Mouse (Mus musculus) right cerebral cortex, postnatal 14 days (tissue): ENCODE measurements around the gene Cars2.
"Not testable (repeated sequence)": the region's sequence is repeated elsewhere in the genome, so short reads cannot be mapped to it uniquely, and the experiment has no call there.

ENCODE experiments used
- DNase-seq: peaks from one replicate; pipeline ENCODE4 v3.0.0; 2022

Cars2 gene

DNA sequence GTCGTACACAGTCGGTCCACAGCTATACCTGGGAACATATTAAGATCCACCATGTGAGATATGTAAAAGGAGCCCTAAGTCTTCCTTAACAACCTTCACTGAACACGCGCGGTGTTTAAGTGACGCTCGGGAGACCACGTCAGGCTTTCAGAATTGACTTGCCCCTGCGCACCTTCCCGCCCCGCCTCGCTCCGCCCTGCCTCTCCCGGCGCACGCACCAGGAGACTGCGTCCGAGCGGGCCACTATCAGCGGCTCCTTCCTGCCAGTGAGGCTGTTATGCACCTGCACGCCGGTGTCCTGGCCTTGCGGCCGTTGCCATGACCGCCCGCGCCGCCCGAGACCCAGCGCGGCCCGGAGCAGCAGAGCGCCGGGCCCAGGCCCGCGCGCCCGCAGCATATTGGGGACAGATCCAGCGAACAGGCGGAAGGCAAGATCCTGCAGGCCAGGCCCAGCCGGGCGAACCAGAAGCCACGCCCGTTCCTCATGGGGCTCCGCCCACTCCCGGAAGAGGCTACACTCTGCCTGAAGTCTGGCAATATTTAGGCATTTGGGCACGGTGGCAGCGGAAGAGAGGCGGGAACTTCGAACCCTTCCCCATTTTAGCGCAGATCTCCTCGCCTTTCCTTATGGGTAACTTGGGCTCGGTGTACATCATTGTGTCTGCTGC lies at the start of gene Cars2:
Cars2 (minus strand) TSS at position 503 of the 668 bp plus-strand sequence.
- DNase-seq = peak; percentile 83

DNA sequence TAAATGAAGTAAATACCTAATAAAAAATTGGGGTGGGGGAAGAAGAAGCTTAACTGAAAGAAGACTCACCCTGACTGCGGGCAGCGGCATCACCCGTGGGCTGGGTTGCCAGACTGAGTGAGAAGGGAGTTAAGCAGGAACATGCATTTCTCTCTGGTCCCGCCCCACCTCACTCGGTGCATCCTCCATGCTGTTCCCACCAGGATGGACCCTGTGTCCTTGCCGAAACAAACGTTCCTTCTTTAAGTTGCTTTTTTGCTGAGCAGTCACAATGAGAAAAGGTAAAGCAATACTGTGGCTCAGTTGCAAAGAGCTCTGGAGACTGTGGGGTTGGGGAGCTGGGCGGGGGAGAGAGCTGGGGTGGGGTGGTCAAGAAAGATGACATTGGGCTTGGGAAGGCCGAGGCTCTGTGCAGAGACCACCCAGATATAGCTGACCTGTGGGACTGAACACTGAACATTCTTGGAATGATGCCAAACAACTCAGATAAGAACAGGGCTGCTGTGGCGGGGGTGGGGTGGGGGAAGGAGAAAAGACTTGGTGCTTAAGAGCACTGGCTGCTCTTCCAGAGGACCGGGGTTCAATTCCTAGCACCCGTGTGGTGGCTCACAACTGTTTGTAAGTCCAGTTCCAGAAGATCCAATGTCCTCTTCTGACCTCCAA lies 42.8 kb upstream of the Cars2 start:
- DNase-seq = no peak

DNA sequence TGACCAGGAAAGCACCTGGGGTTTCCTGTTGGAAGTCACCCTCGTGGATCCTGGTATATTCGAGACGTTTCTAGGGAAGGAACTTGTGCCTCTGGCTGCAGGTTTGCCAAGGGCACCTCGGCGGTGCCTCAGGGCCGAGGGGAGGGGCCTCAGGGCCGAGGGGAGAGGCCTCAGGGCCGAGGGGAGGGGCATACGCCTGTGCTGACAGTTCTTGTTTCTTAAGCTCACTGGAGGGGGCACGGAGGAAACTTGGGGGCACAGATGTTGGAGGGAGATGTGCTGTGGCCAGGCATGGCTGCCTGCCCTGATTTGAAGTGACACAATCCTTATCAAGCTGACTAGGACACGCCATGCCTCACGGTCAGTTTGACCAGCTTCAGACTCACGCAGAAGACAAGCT lies 41.7 kb upstream of the Cars2 start:
- DNase-seq = no peak

DNA sequence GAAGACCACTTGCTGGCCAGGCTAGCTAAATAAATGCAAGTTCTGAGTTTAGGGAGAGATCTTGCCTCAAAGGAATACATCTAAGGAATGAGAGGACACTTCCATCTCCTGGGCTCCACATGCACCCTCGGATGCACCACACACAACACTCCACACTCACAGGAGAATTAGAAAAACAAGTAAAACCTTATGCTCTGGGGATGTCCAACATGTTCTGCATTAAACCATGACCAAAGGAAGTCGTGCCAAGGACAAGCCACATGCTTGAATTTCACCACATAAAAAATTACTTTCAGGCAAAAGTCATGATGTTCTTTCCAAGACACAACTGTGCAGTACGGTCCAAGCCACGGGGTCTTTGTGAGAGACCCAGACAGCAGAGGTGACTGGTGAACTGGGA lies 41.3 kb upstream of the Cars2 start:
- no peak for DNase-seq

DNA sequence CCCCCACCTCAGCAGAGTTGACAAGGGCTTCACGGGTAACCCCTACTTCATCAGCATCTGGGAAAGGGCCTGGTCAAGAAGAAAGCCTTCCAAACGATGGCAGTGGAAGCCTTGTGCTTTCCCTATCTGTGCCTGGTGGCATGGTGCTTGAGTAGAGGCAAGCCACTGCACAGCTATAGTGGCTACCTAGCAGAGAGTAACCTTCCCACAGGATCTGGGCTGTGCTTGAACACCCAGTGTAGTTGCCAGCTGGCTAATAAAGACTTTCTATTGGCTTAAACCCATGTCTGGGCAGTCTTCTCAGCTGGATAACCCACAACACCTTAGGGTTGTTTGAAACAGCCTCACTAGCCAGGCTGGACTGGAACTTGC lies 35.8 kb upstream of the Cars2 start:
- DNase-seq = no peak

DNA sequence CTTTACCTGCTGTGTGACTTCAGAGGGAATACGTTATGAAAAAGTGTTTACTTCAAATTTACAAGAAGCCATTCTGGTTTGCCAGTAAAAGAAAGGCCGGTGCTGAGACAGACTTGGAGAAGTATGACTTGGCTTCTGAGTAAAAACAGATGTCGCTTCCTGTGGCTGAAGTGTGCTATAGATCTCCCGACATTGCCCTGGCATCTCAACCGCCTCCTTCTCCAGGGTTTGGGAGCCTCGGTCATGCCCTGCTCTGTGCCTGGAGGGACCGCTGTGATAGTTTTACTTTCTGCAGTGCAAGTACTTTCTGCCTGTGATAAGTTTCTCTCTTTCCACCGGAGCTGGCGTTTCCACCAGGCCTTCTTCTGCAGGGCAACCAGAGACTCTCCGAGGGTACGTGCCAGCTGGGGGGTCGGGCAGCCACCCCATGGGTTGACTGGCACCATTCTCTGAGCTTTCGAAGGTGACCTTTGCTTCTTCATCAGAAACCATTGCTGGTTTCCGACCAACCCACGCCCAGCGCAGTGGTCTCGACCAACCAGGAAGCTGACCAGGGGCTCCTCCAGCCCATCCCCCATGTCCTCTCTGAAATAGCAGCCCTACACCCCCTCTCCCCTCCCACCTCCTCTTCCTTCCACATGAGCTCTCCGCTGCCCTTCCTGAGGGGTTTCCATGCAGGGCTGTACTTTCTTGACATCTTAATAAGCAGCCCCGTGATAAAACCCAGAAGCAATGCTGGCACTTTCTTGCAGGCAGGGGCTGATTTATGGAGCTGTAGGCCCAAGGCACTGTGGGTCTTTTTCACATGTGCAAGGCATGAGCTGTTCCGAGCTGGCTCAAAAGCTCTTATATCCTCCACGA lies 35.2 kb upstream of the Cars2 start:
- DNase-seq = no peak

DNA sequence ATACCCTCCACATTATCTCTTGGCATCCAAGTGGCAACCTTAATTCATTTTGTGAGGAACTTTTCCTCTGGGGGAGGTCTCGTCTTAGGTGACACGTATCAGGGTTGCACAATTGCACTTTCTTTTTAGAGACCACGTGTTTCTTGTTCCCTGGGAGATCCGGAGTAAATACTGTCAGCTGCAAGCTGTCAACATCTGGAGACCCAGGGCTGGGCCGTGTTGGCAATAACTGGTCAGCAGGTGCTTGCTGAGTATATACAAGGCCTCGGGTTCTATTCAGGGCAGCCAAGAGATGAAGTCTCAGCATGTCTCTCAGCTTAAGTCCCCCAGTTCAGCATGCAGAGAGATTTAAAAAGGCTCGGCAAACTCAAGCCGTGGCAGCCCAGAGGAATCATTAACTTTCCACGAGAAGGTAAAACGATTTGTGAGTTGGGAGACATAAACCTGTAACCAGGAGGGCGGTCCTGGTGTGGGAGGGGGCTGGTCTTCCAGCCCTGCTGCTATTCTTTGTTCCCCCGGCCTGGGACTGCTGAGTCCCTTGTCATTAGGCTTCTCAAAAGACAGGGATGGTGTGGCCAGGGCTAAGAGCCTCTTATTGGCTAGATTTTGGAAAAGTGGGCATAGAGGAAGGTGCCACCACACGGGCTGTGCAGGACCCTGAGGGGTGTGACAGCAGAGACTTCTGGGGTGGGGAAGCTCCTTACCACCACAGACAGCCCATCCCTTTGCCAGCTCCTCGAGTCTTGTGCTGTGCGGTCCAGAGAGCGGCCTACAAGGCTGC lies 25.2 kb upstream of the Cars2 start:
- DNase-seq = no peak

DNA sequence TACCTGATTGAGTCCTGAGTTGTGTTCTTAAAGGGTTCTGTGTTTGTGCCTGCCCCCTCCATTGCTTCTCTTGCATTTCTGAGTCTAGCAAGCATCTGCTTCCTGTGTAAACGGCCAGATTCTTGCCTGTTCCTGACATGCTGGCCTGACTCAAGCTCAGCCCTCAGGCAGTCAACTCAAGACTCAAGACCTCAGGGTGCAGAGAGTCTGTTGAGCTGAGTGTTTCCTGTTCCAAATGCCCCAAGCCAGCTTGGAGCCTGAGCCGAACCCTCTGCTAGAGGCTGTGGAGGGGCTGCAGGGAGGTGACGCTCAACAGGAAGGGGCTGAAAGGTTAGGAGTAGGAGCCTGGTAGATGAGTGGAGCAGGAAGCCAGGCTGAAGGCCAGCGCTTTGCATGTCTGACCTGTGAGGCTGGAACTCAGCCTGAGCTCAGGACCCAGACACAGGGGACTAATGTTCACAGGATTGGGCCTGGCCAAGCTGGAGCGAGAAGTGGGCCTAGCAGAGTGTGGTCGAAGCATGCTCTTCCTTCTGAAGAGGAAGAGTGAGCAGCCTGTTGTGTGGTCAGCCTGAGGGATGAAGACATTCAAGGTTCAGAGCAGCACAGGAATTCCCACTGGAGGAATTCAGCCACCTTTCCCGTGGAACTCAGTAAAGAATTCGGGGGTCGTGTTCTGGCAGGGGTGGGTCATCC lies 24.5 kb upstream of the Cars2 start:
- DNase-seq = no peak

DNA sequence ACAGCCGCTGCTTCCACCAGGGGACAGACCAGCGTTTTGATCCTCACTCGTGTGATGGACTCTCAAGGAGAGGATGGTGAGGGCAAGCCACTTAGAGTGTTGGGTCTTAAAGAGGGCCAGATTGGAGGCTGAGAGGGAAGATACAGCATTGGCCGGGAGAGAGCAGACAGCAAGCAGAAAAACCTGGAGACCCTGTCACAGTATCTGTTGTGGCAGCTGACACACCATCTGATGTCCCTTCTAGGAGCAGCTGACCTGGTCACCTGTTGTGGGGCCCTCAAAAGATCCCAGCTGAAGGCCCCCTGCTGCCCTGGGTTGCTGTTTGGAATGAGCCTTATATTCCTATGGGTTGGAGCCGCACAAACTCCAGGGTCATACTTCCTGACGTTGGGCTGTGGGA lies 21.8 kb upstream of the Cars2 start:
- no peak for DNase-seq

DNA sequence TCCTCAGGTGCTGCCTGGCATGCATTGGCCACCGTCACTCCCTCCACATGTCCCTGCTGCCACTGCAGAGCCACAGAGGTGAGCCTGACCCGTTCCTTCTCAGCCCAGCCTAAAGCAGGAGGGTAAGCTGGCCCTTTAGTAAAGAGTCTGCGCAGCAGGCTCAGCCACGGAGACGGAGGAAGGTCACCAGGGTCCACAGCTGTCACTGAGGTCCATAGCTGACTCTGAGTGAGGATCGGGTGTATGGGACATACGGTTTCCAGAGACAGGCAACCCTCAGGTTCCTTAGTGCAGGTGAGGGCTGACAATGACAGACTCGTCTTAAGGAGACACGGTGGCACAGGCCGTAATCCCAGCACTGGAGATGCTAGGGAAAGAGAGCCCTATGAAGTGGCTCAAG lies 21.4 kb upstream of the Cars2 start:
- no peak for DNase-seq

DNA sequence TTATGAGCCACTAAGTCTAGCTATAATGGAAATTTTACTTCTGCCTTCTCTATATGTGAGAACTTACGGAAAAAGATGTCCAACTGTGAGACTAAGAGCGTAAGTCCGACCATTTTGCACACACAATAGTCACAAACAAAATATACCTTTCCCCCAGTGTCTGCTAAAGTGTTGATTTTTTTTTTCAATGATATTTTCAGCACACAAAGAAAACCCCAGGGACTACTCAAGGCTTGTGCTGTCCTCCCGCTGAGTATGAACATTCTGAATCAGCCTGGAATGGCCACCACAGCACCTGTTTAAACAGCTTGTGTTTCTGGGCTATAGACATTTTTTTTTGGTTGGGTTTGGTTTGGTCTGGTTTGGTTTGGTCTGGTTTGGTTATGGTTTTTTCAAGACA lies 20.2 kb upstream of the Cars2 start:
- no peak for DNase-seq

DNA sequence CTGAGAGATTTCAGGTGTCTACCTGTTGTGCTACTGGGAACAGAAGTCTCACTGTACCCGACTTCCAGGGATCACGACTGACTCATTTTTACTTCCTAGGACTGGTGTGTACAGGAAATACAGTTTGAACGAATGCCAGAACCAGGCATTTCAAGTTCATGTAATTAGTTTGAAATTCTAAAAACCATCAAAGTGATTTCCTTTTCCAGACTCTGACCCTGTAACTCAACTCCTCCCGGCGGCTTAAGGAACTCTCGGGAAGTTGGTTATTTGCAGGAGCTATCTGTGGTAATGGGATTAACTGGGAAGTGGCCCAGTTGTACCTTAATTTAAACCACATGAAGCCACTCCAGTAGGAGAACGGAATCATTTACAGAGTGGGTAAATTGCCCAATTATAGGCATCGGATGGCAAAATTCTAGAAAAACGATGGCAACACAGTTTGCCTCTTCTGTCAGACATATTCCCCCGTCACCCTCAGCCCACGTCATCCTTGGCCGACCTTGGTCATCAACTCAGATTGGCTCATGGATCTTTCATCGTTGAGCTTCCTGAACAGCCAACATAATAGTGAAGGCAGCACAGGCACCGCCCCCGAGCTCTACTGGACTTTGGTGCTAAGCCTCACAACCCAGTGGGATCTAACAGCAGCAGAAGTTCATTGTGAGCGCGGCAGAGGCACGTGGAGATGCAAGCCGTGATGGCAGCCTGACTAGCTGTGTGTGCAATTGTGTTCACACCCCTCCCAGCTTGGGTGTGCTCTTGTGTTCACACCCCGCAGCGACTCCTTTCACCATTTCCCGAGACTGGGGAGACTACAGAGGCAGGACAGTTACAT lies 18.9 kb upstream of the Cars2 start:
- no peak for DNase-seq

DNA sequence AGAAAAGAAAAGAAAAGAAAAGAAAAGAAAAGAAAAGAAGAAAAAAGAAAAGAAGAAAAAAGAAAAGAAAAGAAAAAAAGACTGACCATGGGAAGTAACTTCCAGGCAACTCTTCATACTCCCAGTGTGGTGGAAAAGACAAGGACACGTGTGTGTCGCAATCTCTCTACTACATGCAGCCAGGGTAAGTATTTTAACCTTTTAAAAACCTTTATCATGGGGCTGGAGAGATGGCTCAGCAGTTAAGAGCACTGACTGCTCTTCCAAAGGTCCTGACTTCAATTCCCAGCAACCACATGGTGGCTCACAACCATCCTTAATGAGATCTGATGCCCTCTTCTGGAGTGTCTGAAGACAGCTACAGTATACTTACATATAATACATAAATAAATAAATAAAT lies 17.6 kb upstream of the Cars2 start:
- not testable (repeated sequence) for DNase-seq

DNA sequence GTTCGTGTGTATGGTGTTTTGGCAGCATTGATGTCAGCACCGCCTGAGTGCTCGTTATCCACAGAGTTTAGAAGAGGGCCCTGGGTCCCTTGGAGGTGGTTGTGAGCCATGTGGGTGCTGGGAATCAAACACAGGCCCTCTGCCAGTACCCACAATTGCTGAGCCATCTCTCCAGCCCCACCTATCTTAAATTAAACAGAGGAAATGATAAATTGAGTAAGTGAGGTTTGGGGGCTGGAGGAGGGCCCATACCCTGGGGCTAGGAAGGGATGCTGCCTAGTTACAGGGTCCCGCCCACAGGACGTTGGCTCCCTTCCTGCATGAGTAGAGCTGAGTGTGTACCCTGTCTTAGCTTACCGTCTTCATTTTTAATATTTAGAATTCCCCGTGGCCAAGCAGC lies 14.1 kb upstream of the Cars2 start:
- no peak for DNase-seq

DNA sequence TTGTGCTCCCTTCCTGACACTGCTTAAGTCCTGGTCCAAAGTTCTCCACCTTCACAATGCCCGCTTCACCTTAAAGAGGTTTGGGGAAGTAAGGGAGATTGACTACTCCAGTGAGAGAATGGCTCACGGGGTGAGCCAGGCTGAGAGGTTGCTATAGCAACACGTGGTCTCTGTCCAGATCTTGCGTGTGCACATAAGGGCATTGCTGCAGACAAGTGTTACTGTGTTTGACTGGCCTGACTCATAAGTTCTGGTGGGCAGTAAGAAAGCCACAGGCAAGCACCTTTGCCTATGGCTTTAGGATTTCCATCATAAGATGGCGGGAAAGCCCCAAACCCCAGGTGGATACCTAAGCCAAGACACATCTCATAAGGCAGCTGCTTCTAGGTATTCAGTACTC lies 13.7 kb upstream of the Cars2 start:
- DNase-seq = no peak

DNA sequence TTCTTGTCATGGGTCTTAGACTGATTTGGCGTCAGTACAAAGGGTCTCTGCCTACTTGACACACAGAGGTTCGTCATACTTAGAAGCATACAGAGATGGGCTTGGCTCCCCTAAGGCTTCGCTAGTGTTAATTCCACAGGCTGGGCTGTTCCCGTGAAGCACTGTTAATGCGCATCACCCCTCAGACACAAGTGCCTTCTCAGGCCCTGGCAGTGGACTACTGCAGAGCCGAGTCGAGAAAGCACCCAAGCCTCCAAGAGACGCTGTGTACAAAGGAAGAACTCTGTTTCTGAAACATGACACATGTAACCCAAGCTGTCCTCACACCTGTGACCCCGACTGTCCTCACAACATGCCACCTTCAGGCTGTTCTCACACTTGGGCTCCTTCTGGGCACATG lies 9.6 kb upstream of the Cars2 start:
- DNase-seq = no peak

DNA sequence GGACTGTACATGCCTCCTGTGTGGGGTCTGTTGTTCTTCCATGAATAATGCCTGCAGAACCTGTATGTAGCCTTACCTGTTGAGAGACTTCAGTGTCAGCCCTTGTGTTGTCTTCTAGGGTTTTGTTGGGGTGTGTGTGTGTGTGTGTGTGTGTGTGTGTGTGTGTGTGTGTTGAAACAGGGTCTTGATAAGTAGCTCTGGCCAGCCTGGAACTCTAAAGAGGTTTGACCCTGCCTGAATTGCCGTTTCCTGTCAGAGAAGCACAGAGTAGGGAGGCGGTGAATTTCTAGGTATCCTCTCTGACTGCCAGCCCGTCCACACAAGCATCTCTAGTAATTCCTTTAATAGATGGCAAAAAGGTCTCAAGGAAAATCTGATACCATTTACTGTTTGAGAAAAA lies 8.9 kb upstream of the Cars2 start:
- DNase-seq = no peak

DNA sequence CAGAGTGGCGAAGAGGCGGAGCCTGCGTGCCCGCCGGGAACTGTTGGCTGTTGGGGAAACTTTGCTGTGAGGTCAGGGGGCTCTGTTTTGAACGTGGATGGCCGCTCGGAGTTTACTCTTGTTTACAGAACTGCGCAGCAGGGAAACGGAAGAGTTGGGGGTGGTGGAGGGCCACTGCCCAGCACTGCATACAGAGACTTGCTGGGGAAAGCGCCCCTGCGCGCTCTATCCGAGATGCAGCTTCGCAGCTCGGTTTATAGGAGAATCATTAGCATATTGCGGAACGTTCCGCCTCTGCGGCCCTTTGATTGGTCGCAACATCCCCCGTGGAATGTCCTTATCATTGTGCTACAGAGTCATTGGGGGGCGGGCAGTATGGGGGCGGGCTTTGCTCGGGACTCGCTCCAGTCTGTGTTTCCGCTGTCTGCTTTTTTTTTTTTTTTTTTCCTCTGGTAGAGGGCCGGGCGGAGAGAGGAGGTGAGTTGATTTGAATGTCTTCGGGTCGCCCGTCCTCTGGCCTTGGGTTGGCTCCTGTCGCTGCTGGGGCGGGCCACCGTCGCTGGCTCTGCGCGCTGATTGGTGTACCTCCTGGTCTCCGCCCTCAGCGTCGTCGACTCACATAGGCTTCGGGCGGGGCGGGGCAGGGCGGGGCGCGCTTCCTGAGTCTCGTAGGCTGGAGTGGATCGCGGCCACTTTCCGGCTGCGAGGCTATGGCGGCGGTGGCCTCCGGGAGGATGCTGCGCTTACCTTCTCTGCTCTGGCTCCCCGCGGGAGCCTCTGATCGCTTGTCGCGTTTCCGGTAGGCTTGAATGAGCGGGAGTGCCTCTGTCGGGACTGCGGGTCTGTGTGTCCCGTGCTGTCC lies 7.4 kb upstream of the Cars2 start:
- peak; percentile 94 for DNase-seq

DNA sequence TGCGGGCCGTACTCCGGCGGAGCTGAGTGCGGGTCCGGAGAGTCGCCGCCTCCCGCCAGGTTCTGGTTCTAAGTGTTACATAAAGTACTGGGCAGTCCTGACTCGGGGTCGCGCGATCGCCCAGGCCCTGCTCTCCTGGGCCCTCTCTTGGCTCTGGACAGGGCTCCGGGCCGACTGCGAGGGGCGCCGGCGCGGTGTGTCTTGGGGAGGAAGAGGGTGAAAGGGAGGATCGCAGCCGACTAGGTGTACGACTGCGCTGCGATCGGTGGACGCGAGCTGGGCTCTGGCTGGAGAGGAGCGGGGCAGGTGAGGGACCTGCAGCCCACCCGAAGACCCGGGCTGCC lies 6.8 kb upstream of the Cars2 start:
- DNase-seq = peak; percentile 45

DNA sequence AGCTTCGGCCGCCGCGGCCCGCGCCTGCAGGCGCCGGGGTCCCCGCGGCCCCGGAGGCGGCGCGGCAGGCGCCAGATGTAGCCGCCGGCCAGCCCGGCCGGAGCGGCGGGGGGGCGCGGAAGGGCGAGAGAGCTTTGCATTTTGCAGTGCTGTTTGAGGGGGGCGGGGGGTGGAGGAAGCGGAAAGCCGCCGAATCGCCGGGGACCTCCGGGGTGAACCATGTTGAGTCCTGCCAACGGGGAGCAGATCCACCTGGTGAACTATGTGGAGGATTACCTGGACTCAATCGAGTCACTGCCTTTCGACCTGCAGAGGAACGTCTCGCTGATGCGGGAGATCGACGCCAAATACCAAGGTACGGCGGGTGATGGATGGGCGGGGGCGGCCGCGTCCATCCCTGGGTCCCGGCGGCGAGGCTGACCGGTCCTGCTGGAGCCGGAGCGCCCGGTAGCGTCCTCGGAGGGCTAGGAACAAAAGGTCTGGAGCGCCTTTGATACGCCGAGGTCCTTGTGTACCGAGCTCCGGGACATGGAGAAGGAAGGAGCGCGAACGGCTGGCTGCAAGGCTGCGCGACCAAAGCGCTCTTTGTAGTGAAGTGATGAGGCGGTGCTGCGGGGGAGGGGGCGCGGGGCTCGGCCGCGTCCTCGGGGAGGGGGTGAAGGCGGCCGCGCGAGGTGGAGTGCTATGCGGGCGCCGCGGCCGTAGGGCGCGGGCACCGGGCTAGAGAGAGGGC lies 6.3 kb upstream of the Cars2 start:
- DNase-seq = peak; percentile 52
